Mouse (Mus musculus) testis, adult 2 months (tissue): ENCODE data around the gene Gnb1.

Source experiments
- CTCF ChIP-seq: fragments of 200-500 bp; IDR thresholded peaks from 2 replicates; pipeline ENCODE4 v1.5.1; 2012; ENCODE audit warnings: low read depth, mild to moderate bottlenecking, inconsistent platforms, low read length, moderate library complexity; ENCODE audit not compliant: control insufficient read depth, insufficient read depth, insufficient replicate concordance
- POLR2A ChIP-seq: fragments of 200-500 bp; IDR thresholded peaks from 2 replicates; pipeline ENCODE4 v1.6.1; 2012; ENCODE audit warnings: low read depth, mild to moderate bottlenecking, inconsistent platforms, low read length, moderate library complexity; ENCODE audit not compliant: control insufficient read depth

DNA sequence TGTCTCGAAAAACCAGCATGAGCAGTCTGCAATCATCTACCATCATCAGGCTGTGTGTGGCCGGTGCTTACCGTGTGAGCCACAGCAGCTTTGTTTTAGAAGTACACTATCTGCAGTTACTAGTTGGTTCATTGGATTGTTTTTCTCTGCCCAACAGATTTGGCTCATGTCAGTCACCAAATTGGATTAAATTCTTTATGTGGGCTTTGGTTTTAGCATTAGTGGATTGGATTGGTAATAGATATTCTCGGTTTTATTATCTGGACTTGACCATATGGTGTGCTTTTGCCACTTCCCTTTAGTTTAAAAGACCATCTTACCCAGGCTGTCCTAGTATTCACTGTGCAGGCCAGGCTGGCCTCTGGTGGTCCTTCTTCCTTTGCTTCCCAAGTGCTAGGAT lies 3.7 kb downstream of the Gnb1 start:
- TF ChIP-seq CTCF, result no peak
- no peak for TF ChIP-seq POLR2A
